Mouse (Mus musculus) neural tube, embryonic 14.5 days (tissue): ENCODE measurements around the gene Hoxd11. TPM values are rescaled to one million over a fixed set of nuclear protein-coding genes. Genes with fewer than 3 reads are reported as not detected.

Experiments
- ATAC-seq: fragments of 200-750 bp; cut with Nextera tagmentation; 2 replicates; pipeline ENCODE4 v1.8.0; 2017; ENCODE audit warnings: low read depth, mild to moderate bottlenecking, moderate TSS enrichment, moderate library complexity
- H3K27ac ChIP-seq: fragments of 300-500 bp; sonication (generic); 2 replicates; pipeline ENCODE4 v1.5.1; 2014; ENCODE audit warnings: low read depth, mild to moderate bottlenecking, control low read depth, low read length, moderate library complexity, mixed read lengths
- H3K27me3 ChIP-seq: fragments of 300-500 bp; sonication (generic); 2 replicates; pipeline ENCODE4 v1.6.1; 2014; ENCODE audit warnings: low read length; ENCODE audit not compliant: control insufficient read depth, insufficient read depth
- H3K36me3 ChIP-seq: fragments of 300-500 bp; sonication (generic); 2 replicates; pipeline ENCODE4 v1.6.1; 2014; ENCODE audit warnings: low read length, mixed read lengths; ENCODE audit not compliant: control insufficient read depth, insufficient read depth
- H3K4me1 ChIP-seq: fragments of 300-500 bp; sonication (generic); 2 replicates; pipeline ENCODE4 v1.6.1; 2014; ENCODE audit warnings: low read length; ENCODE audit not compliant: control insufficient read depth, insufficient read depth
- H3K4me2 ChIP-seq: fragments of 300-500 bp; sonication (generic); 2 replicates; pipeline ENCODE4 v1.6.1; 2014; ENCODE audit warnings: mild to moderate bottlenecking, low read depth, low read length, control low read depth
- H3K4me3 ChIP-seq: fragments of 300-500 bp; sonication (generic); 2 replicates; pipeline ENCODE4 v1.5.1; 2014; ENCODE audit warnings: low read depth, low read length, control low read depth, mixed read lengths
- H3K9ac ChIP-seq: fragments of 300-500 bp; sonication (generic); replicated peaks from 2 replicates; pipeline ENCODE4 v1.6.1; 2014; ENCODE audit warnings: low read depth, mild to moderate bottlenecking, control low read depth, low read length, mixed read lengths
- H3K9me3 ChIP-seq: fragments of 300-500 bp; sonication (generic); 2 replicates; pipeline ENCODE4 v1.6.1; 2016; ENCODE audit warnings: low read length; ENCODE audit not compliant: control insufficient read depth
- WGBS: fragments of 180-500 bp; shearing (Covaris S2); extraction: QIAGEN DNeasy Blood & Tissue Kit; methylation state at CpG from one replicate; pipeline ENCODE4 v1.1.7; 2014; 5-methylcytosine and 5-hydroxymethylcytosine counted together
- microRNA counts: library from miRNA; unstranded; fragments of <30 nt; microRNA quantifications from one replicate; lab custom pipeline; 2016
- microRNA-seq: library from miRNA; unstranded; fragments of <30 nt; microRNA quantifications from one replicate; pipeline ENCODE4, GENCODE M21; 2016
- polyA plus RNA-seq: library from polyadenylated mRNA; unstranded; fragments of >200 nt; fragmentation: Nextera tagmentation; extraction: Ambion mirVana; gene quantifications from 2 replicates; pipeline ENCODE4 v1.2.1, GENCODE M21; 2014

The Hoxd11 gene
- polyA plus RNA-seq, 1 experiment from 2014 or later = 0.09 TPM

GRCm38 (mm10) chr2:74733765-74734164, 54.4 kb downstream of the Hoxd11 start:
- H3K9me3 ChIP-seq = no peaks in the 10 kb centered on the region
- peak overlapping the region; percentile 92 for H3K27ac ChIP-seq
- peaks cover 10% of the 10 kb centered on the region; the same call in 1 of the 2 replicates for H3K36me3 ChIP-seq
- H3K27me3 ChIP-seq = no peaks in the 10 kb centered on the region
- ATAC-seq = no peak
- H3K4me2 ChIP-seq = peak overlapping the region; percentile 66
- H3K9ac ChIP-seq = peak overlapping the region; percentile 62
- no peak overlapping the region; the same call in 1 of the 2 replicates for H3K4me3 ChIP-seq
- peaks cover 83% of the 10 kb centered on the region for H3K4me1 ChIP-seq
- 2% methylated on average over 6 of the region's 6 CpGs for WGBS

DNA sequence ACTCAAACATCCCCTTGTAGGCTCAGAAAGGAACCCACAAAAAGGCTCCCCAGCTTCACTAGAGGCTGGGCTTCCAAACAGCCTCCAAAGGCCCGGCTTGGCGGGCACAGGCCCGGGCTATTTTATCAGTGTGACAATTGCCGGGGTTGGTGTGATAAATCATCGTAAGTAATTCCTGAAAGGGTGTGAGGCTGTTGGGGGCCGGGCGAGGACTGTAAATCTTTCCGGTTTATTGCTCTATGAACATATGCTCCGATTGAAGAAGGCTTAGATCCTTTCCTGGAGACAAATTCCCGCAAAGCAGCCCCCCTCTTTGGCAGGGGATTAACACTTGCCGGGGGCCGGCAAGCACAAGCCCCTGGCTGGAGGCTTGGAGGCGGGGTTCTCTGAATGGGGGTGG, 55.1 kb downstream of the Hoxd11 start:
- peak overlapping the region; percentile 66 for H3K4me2 ChIP-seq
- H3K4me1 ChIP-seq = peaks cover 88% of the 10 kb centered on the region
- H3K4me3 ChIP-seq = peak overlapping the region; percentile 15; the same call in 1 of the 2 replicates
- H3K9ac ChIP-seq = peak overlapping the region; percentile 62
- no peaks in the 10 kb centered on the region for H3K9me3 ChIP-seq
- ATAC-seq = peak; percentile 66
- peaks cover 7% of the 10 kb centered on the region; the same call in 1 of the 2 replicates for H3K36me3 ChIP-seq
- H3K27ac ChIP-seq = peak overlapping the region; percentile 92
- no peaks in the 10 kb centered on the region for H3K27me3 ChIP-seq
- WGBS = 5% methylated on average over 13 of the region's 13 CpGs

- no peak for ATAC-seq
- H3K9me3 ChIP-seq = no peaks in the 10 kb centered on the region
- WGBS = 5% methylated on average over 27 of the region's 27 CpGs
- H3K4me2 ChIP-seq = peak overlapping the region; percentile 66
- no peaks in the 10 kb centered on the region for H3K27me3 ChIP-seq
- peak overlapping the region; percentile 26 for H3K4me3 ChIP-seq
- peak overlapping the region; percentile 92 for H3K27ac ChIP-seq
- H3K4me1 ChIP-seq = peaks cover 95% of the 10 kb centered on the region
- peaks cover 7% of the 10 kb centered on the region; the same call in 1 of the 2 replicates for H3K36me3 ChIP-seq
- H3K9ac ChIP-seq = peak overlapping the region; percentile 62
Observed at GRCm38 (mm10) chr2:74734996-74735811, 55.8 kb downstream of the Hoxd11 start.

DNA sequence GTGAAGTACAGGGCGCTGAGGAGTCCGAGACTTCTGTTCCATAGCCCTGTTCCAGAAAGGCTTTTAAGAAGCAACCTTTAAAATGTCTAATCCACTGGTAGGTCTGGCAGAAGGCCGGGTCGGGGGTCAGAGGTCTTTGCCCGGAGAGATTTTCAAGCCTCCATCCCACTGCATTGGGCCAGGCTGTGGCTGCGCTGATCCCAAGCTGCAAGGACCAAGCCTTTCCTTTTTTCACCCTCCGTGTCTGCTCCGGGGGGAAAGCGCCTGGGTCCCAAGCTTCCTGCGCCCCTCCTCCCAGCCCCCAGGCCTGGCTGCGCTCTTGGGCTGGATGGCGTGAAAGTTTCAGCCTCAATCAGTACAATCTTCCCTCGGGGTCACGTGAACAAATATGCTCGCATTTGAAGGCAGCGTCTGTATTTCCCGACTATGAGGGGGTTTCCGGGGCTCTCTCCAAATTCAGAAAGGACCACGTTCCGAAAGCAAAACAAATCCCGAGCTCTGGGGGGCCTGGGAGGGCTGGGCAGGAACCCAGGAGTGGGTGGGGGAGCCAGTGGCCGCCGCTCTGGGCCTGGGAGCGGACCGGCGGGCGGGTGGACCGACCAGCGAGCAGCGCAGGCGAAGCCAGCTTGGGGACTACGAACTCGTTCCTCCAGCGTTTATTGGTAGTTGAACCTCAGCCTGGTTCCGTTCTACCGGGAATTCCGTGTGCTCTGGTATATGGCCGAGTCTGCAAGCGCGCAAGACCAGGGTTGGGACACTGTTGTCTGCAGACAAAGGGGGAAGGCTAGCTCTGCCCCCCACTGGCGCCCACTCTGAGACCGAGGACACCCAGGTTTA, 56.7 kb downstream of the Hoxd11 start:
- peak overlapping the region; percentile 26 for H3K4me3 ChIP-seq
- H3K36me3 ChIP-seq = peaks cover 7% of the 10 kb centered on the region; the same call in 1 of the 2 replicates
- peak overlapping the region; percentile 66 for H3K4me2 ChIP-seq
- no peaks in the 10 kb centered on the region for H3K27me3 ChIP-seq
- peak overlapping the region; percentile 92 for H3K27ac ChIP-seq
- 1% methylated on average over 42 of the region's 42 CpGs for WGBS
- ATAC-seq = no peak
- H3K9ac ChIP-seq = peak overlapping the region; percentile 62
- H3K9me3 ChIP-seq = no peaks in the 10 kb centered on the region
- H3K4me1 ChIP-seq = peaks cover 95% of the 10 kb centered on the region

MicroRNA genes within 50 kb of the gene (microRNA counts, 519-probe panel; counts per million panel counts)
- microRNA mmu-miR-10b (lab: Ali Mortazavi, UCI) = 7,007 counts per million, percentile 97 among the panel's probes with 10 or more counts

Small RNA genes within 50 kb of the gene (microRNA-seq; reads per million reads assigned to microRNA genes)
- gene Gm44463 (not detected), gene Mir10b (203,566 reads per million, percentile 100 among the genes with 10 or more reads in this experiment)

Other genes starting within 250 kb of the Hoxd11 start
- 56.4 and 57.6 TPM in 2 replicates for gene Lnpk, start 100.1 kb upstream of the Hoxd11 start, polyA plus RNA-seq
- 0.36 and 0.55 TPM in 2 replicates for gene Evx2, start 20.0 kb upstream of the Hoxd11 start, polyA plus RNA-seq
- gene Hoxd13, start 11.2 kb upstream of the Hoxd11 start, polyA plus RNA-seq = not detected in 2 replicates
- gene Hoxd12, start 4.5 kb upstream of the Hoxd11 start, polyA plus RNA-seq = not detected in 2 replicates
- 55.4 and 90.2 TPM in 2 replicates for gene Hoxd10, start 12.4 kb downstream of the Hoxd11 start, polyA plus RNA-seq
- 20.9 and 37.4 TPM in 2 replicates for gene Hoxd9, start 18.2 kb downstream of the Hoxd11 start, polyA plus RNA-seq
- gene Hoxd8, start 25.1 kb downstream of the Hoxd11 start, polyA plus RNA-seq = 19.9 and 23.6 TPM in 2 replicates
- 13.5 and 13.9 TPM in 2 replicates for gene Hoxd3, start 32.4 kb downstream of the Hoxd11 start, polyA plus RNA-seq
- gene Hoxd4, start 32.4 kb downstream of the Hoxd11 start, polyA plus RNA-seq = 4.7 and 5.5 TPM in 2 replicates
- 1.4 and 2.5 TPM in 2 replicates for gene Gm28230, start 47.2 kb downstream of the Hoxd11 start, polyA plus RNA-seq
- 0.32 and 4.6 TPM in 2 replicates for gene Hoxd1, start 83.4 kb downstream of the Hoxd11 start, polyA plus RNA-seq
- gene Mtx2, start 146.2 kb downstream of the Hoxd11 start, polyA plus RNA-seq = 163 and 177 TPM in 2 replicates